Mouse (Mus musculus) megakaryocyte, embryonic 14.5 days (primary cell): Measurements from ENCODE around the gene Sbk1. TPM values are rescaled to one million over a fixed set of nuclear protein-coding genes. Genes with fewer than 3 reads are reported as not detected.
A peak's percentile ranks its signal among the peaks of the same experiment; 100 is the strongest.

Source experiments
- H3K27me3 ChIP-seq: replicated peaks from 2 replicates; pipeline ENCODE3; 2012; ENCODE audit warnings: inconsistent platforms
- H3K36me3 ChIP-seq: replicated peaks from 2 replicates; pipeline ENCODE3; 2012; ENCODE audit warnings: low read length, inconsistent platforms, mixed read lengths
- H3K4me1 ChIP-seq: 2 replicates; pipeline ENCODE4 v1.6.1; 2012; ENCODE audit warnings: inconsistent platforms
- H3K4me3 ChIP-seq: replicated peaks from 2 replicates; pipeline ENCODE3; 2012; ENCODE audit warnings: moderate library complexity, mild to moderate bottlenecking, inconsistent platforms
- H3K9me3 ChIP-seq: 2 replicates; pipeline ENCODE4 v1.6.1; 2012; ENCODE audit warnings: inconsistent platforms
- FLI1 ChIP-seq: IDR thresholded peaks from 2 replicates; pipeline ENCODE4 v1.6.1; 2012; ENCODE audit warnings: low read length, inconsistent platforms, mixed read lengths
- GATA1 ChIP-seq: IDR thresholded peaks from 3 replicates; pipeline ENCODE4 v1.6.1; 2012; ENCODE audit warnings: mixed read lengths, low read length, inconsistent platforms, borderline replicate concordance
- polyA plus RNA-seq: library from polyadenylated mRNA; stranded (reverse); fragments of >175 nt; gene quantifications from 2 replicates; pipeline ENCODE4 v1.2.3, GENCODE M21; 2012; ENCODE audit warnings: low replicate concordance; ENCODE audit not compliant: insufficient read depth

Sbk1 gene
- polyA plus RNA-seq, 1 experiment = 1.4 TPM

- no peaks in the 10 kb centered on the region for H3K9me3 ChIP-seq
- TF ChIP-seq GATA1 = no peak
- H3K4me3 ChIP-seq = peak overlapping the region; percentile 78
- H3K4me1 ChIP-seq = peaks cover 52% of the 10 kb centered on the region
- no peaks in the 10 kb centered on the region for H3K36me3 ChIP-seq
- peaks cover 36% of the 10 kb centered on the region for H3K27me3 ChIP-seq
Measured at GRCm38 (mm10) chr7:126285293-126286211, 13.1 kb downstream of the Sbk1 start.

- H3K36me3 ChIP-seq = no peaks in the 10 kb centered on the region
- H3K4me3 ChIP-seq = no peak overlapping the region
- H3K4me1 ChIP-seq = peaks cover 52% of the 10 kb centered on the region
- H3K9me3 ChIP-seq = no peaks in the 10 kb centered on the region
- H3K27me3 ChIP-seq = peaks cover 42% of the 10 kb centered on the region
- TF ChIP-seq GATA1 (no peak), FLI1 (no peak)
Measured at GRCm38 (mm10) chr7:126286311-126286710, 13.9 kb downstream of the Sbk1 start.

GRCm38 (mm10) chr7:126287493-126288103 lies 15.2 kb downstream of the Sbk1 start:
- Histone ChIP-seq H3K4me3 (peak overlapping the region; percentile 62), H3K4me1 (peaks cover 52% of the 10 kb centered on the region), H3K9me3 (no peaks in the 10 kb centered on the region), H3K36me3 (no peaks in the 10 kb centered on the region), H3K27me3 (peaks cover 43% of the 10 kb centered on the region)
- TF ChIP-seq FLI1 (no peak), GATA1 (no peak)

- Histone ChIP-seq H3K4me3 (no peak overlapping the region), H3K9me3 (no peaks in the 10 kb centered on the region), H3K4me1 (peaks cover 52% of the 10 kb centered on the region), H3K36me3 (no peaks in the 10 kb centered on the region), H3K27me3 (peaks cover 46% of the 10 kb centered on the region)
- TF ChIP-seq FLI1 (no peak), GATA1 (no peak)
Measured at GRCm38 (mm10) chr7:126288104-126288497, 15.7 kb downstream of the Sbk1 start.

GRCm38 (mm10) chr7:126288571-126289091 lies 16.2 kb downstream of the Sbk1 start:
- H3K4me1 ChIP-seq = peaks cover 52% of the 10 kb centered on the region
- no peak overlapping the region for H3K4me3 ChIP-seq
- no peaks in the 10 kb centered on the region for H3K36me3 ChIP-seq
- TF ChIP-seq FLI1 = no peak
- TF ChIP-seq GATA1 = no peak
- H3K27me3 ChIP-seq = peaks cover 46% of the 10 kb centered on the region
- H3K9me3 ChIP-seq = no peaks in the 10 kb centered on the region

- Histone ChIP-seq H3K9me3 (no peaks in the 10 kb centered on the region), H3K27me3 (peaks cover 47% of the 10 kb centered on the region), H3K36me3 (no peaks in the 10 kb centered on the region), H3K4me3 (no peak overlapping the region), H3K4me1 (peaks cover 47% of the 10 kb centered on the region)
- no peak for TF ChIP-seq GATA1
- TF ChIP-seq FLI1 = no peak
Measured at GRCm38 (mm10) chr7:126289371-126289770, 17.0 kb downstream of the Sbk1 start.

GRCm38 (mm10) chr7:126289956-126290355 lies 17.5 kb downstream of the Sbk1 start:
- Histone ChIP-seq H3K4me3 (no peak overlapping the region), H3K27me3 (peaks cover 51% of the 10 kb centered on the region), H3K9me3 (no peaks in the 10 kb centered on the region), H3K36me3 (no peaks in the 10 kb centered on the region), H3K4me1 (peaks cover 41% of the 10 kb centered on the region)
- TF ChIP-seq FLI1 = no peak
- TF ChIP-seq GATA1 = no peak

GRCm38 (mm10) chr7:126291681-126292545 lies 19.5 kb downstream of the Sbk1 start:
- Histone ChIP-seq H3K9me3 (no peaks in the 10 kb centered on the region), H3K4me1 (peaks cover 21% of the 10 kb centered on the region), H3K36me3 (no peaks in the 10 kb centered on the region), H3K4me3 (peak overlapping the region; percentile 53), H3K27me3 (peaks cover 62% of the 10 kb centered on the region)
- no peak for TF ChIP-seq GATA1

- Histone ChIP-seq H3K36me3 (no peaks in the 10 kb centered on the region), H3K27me3 (peaks cover 66% of the 10 kb centered on the region), H3K4me3 (no peak overlapping the region), H3K9me3 (no peaks in the 10 kb centered on the region), H3K4me1 (peaks cover 10% of the 10 kb centered on the region)
- TF ChIP-seq FLI1 (no peak), GATA1 (no peak)
Measured at GRCm38 (mm10) chr7:126293091-126293490, 20.7 kb downstream of the Sbk1 start.
